Mouse (Mus musculus) forebrain, embryonic 12.5 days (tissue): ENCODE measurements around the gene Rhou. TPM values are rescaled to one million over a fixed set of nuclear protein-coding genes. Genes with fewer than 3 reads are reported as not detected.
"Not testable (repeated sequence)": the region's sequence is repeated elsewhere in the genome, so short reads cannot be mapped to it uniquely, and the experiment has no call there.

Experiments
- ATAC-seq: fragments of 200-750 bp; cut with Nextera tagmentation; 2 replicates; pipeline ENCODE4 v1.8.0; 2017; ENCODE audit warnings: moderate TSS enrichment; ENCODE audit not compliant: low FRiP score
- H3K27ac ChIP-seq: fragments of 300-500 bp; sonication (generic); 2 replicates; pipeline ENCODE4 v1.5.1; 2016; ENCODE audit warnings: mild to moderate bottlenecking
- H3K27me3 ChIP-seq: fragments of 300-500 bp; sonication (generic); 2 replicates; pipeline ENCODE4 v1.6.1; 2016; ENCODE audit warnings: mild to moderate bottlenecking
- H3K36me3 ChIP-seq: fragments of 300-500 bp; sonication (generic); replicated peaks from 2 replicates; pipeline ENCODE4 v1.6.1; 2016; ENCODE audit warnings: mild to moderate bottlenecking
- H3K4me1 ChIP-seq: fragments of 300-500 bp; sonication (generic); 2 replicates; pipeline ENCODE4 v1.6.1; 2016
- H3K4me2 ChIP-seq: fragments of 300-500 bp; sonication (generic); 2 replicates; pipeline ENCODE4 v1.6.1; 2016; ENCODE audit warnings: mild to moderate bottlenecking, moderate library complexity
- H3K4me3 ChIP-seq: fragments of 300-500 bp; sonication (generic); replicated peaks from 2 replicates; pipeline ENCODE4 v1.5.1; 2016; ENCODE audit warnings: mild to moderate bottlenecking
- H3K9ac ChIP-seq: fragments of 300-500 bp; sonication (generic); 2 replicates; pipeline ENCODE4 v1.6.1; 2016; ENCODE audit warnings: mild to moderate bottlenecking
- H3K9me3 ChIP-seq: fragments of 300-500 bp; sonication (generic); 2 replicates; pipeline ENCODE4 v1.6.1; 2016
- WGBS: fragments of 180-500 bp; shearing (Covaris S2); methylation state at CpG from one replicate; pipeline ENCODE4 v1.1.7; 2016; 5-methylcytosine and 5-hydroxymethylcytosine counted together
- polyA plus RNA-seq: library from polyadenylated mRNA; unstranded; fragments of >200 nt; fragmentation: Nextera tagmentation; extraction: Ambion mirVana; gene quantifications from 2 replicates; pipeline ENCODE4 v1.2.1, GENCODE M21; 2016

Rhou gene
- polyA plus RNA-seq, 1 experiment from 2014 or later: 7.6 TPM

- not testable (repeated sequence) for H3K36me3 ChIP-seq, H3K9me3 ChIP-seq, H3K27ac ChIP-seq, H3K4me3 ChIP-seq, ATAC-seq, H3K4me2 ChIP-seq, H3K9ac ChIP-seq
- WGBS: 72% methylated on average over 3 of the region's 3 CpGs
- Histone ChIP-seq H3K4me1 (peaks cover 14% of the 10 kb centered on the region), H3K27me3 (peaks cover 37% of the 10 kb centered on the region)
Measured at GRCm38 (mm10) chr8:123631746-123632145, 22.0 kb upstream of the Rhou start.

GRCm38 (mm10) chr8:123632257-123632656, 21.5 kb upstream of the Rhou start:
- no peak overlapping the region for H3K9ac ChIP-seq
- 90% methylated on average over 4 of the region's 4 CpGs for WGBS
- no peak overlapping the region for H3K27ac ChIP-seq
- no peaks in the 10 kb centered on the region for H3K9me3 ChIP-seq
- H3K4me3 ChIP-seq: no peak overlapping the region
- peaks cover 14% of the 10 kb centered on the region for H3K4me1 ChIP-seq
- peaks cover 32% of the 10 kb centered on the region for H3K27me3 ChIP-seq
- no peak for ATAC-seq
- no peak overlapping the region for H3K4me2 ChIP-seq
- H3K36me3 ChIP-seq: no peaks in the 10 kb centered on the region

GRCm38 (mm10) chr8:123633801-123634200, 19.9 kb upstream of the Rhou start:
- Histone ChIP-seq H3K9ac (no peak overlapping the region), H3K4me1 (peaks cover 10% of the 10 kb centered on the region), H3K4me2 (no peak overlapping the region), H3K36me3 (no peaks in the 10 kb centered on the region), H3K9me3 (no peaks in the 10 kb centered on the region), H3K4me3 (no peak overlapping the region), H3K27me3 (peaks cover 21% of the 10 kb centered on the region), H3K27ac (no peak overlapping the region)
- no peak for ATAC-seq
- WGBS: 78% methylated on average over 7 of the region's 7 CpGs

GRCm38 (mm10) chr8:123634395-123635131, 19.2 kb upstream of the Rhou start:
- no peak overlapping the region for H3K4me2 ChIP-seq
- no peak overlapping the region for H3K27ac ChIP-seq
- no peak overlapping the region for H3K9ac ChIP-seq
- no peak overlapping the region for H3K4me3 ChIP-seq
- WGBS: 53% methylated on average over 3 of the region's 3 CpGs
- H3K9me3 ChIP-seq: no peaks in the 10 kb centered on the region
- H3K36me3 ChIP-seq: no peaks in the 10 kb centered on the region
- peaks cover 15% of the 10 kb centered on the region for H3K27me3 ChIP-seq
- ATAC-seq: no peak
- H3K4me1 ChIP-seq: 0 out of 2 replicates have a peak, but pooled peaks cover 4% of the 10 kb centered on the region

- Histone ChIP-seq H3K27ac (no peak overlapping the region), H3K4me3 (no peak overlapping the region)
Measured at GRCm38 (mm10) chr8:123635671-123636070, 18.1 kb upstream of the Rhou start.

GRCm38 (mm10) chr8:123643330-123644051, 10.2 kb upstream of the Rhou start:
- 11% methylated on average over 25 of the region's 25 CpGs for WGBS
- no peak overlapping the region for H3K27ac ChIP-seq

More at GRCm38 (mm10) chr8:123635671-123636070, 18.1 kb upstream of the Rhou start:
- Histone ChIP-seq H3K9me3 (no peaks in the 10 kb centered on the region), H3K27me3 (peaks cover 14% of the 10 kb centered on the region), H3K4me2 (no peak overlapping the region), H3K36me3 (no peaks in the 10 kb centered on the region), H3K4me1 (no peaks in the 10 kb centered on the region), H3K9ac (no peak overlapping the region)
- WGBS: 80% methylated on average over 11 of the region's 11 CpGs
- no peak for ATAC-seq

GRCm38 (mm10) chr8:123645229-123645628, 8.5 kb upstream of the Rhou start:
- Histone ChIP-seq H3K27me3 (peaks cover 29% of the 10 kb centered on the region), H3K36me3 (no peaks in the 10 kb centered on the region), H3K4me2 (no peak overlapping the region), H3K4me1 (peaks cover 4% of the 10 kb centered on the region), H3K27ac (no peak overlapping the region), H3K9ac (no peak overlapping the region), H3K9me3 (no peaks in the 10 kb centered on the region), H3K4me3 (no peak overlapping the region)
- ATAC-seq: no peak
- 76% methylated on average over 9 of the region's 9 CpGs for WGBS

More at GRCm38 (mm10) chr8:123643330-123644051, 10.2 kb upstream of the Rhou start:
- no peaks in the 10 kb centered on the region for H3K9me3 ChIP-seq
- peak overlapping the region; percentile 36 for H3K4me3 ChIP-seq
- peak overlapping the region; percentile 54 for H3K4me2 ChIP-seq
- H3K36me3 ChIP-seq: no peaks in the 10 kb centered on the region
- peak overlapping the region; percentile 38 for H3K9ac ChIP-seq
- peaks cover 33% of the 10 kb centered on the region for H3K27me3 ChIP-seq
- peaks cover 4% of the 10 kb centered on the region for H3K4me1 ChIP-seq
- no peak for ATAC-seq

- no peak for ATAC-seq
- Histone ChIP-seq H3K4me1 (peaks cover 2% of the 10 kb centered on the region), H3K4me3 (no peak overlapping the region), H3K4me2 (no peak overlapping the region), H3K27ac (no peak overlapping the region), H3K27me3 (peaks cover 10% of the 10 kb centered on the region; the same call in 1 of the 2 replicates), H3K36me3 (no peaks in the 10 kb centered on the region), H3K9ac (no peak overlapping the region), H3K9me3 (no peaks in the 10 kb centered on the region)
- 78% methylated on average over 17 of the region's 17 CpGs for WGBS
Measured at GRCm38 (mm10) chr8:123648245-123649170, 5.2 kb upstream of the Rhou start.

GRCm38 (mm10) chr8:123649483-123649882, 4.2 kb upstream of the Rhou start:
- no peaks in the 10 kb centered on the region; the same call in 1 of the 2 replicates for H3K4me1 ChIP-seq
- 91% methylated on average over 12 of the region's 12 CpGs for WGBS
- no peak for ATAC-seq

GRCm38 (mm10) chr8:123651390-123652098, 2.2 kb upstream of the Rhou start:
- Histone ChIP-seq H3K9ac (no peak overlapping the region), H3K4me3 (no peak overlapping the region), H3K27me3 (peaks cover 6% of the 10 kb centered on the region; the same call in 1 of the 2 replicates), H3K4me2 (no peak overlapping the region), H3K9me3 (no peaks in the 10 kb centered on the region), H3K4me1 (peaks cover 16% of the 10 kb centered on the region), H3K36me3 (peaks cover 6% of the 10 kb centered on the region), H3K27ac (no peak overlapping the region)
- ATAC-seq: no peak
- 87% methylated on average over 5 of the region's 5 CpGs for WGBS

More at GRCm38 (mm10) chr8:123649483-123649882, 4.2 kb upstream of the Rhou start:
- no peaks in the 10 kb centered on the region for H3K36me3 ChIP-seq
- H3K4me2 ChIP-seq: no peak overlapping the region
- no peak overlapping the region for H3K27ac ChIP-seq
- no peak overlapping the region for H3K4me3 ChIP-seq
- peaks cover 10% of the 10 kb centered on the region; the same call in 1 of the 2 replicates for H3K27me3 ChIP-seq
- peak overlapping the region; percentile 5; the same call in 1 of the 2 replicates for H3K9ac ChIP-seq
- H3K9me3 ChIP-seq: no peaks in the 10 kb centered on the region

- H3K4me3 ChIP-seq: no peak overlapping the region
- no peak overlapping the region for H3K4me2 ChIP-seq
- 62% methylated on average over 4 of the region's 4 CpGs for WGBS
Measured at GRCm38 (mm10) chr8:123652641-123653040, 1.1 kb upstream of the Rhou start.

More at GRCm38 (mm10) chr8:123652641-123653040, 1.1 kb upstream of the Rhou start:
- Histone ChIP-seq H3K27me3 (0 out of 2 replicates have a peak, but pooled peaks cover 6% of the 10 kb centered on the region), H3K36me3 (peaks cover 15% of the 10 kb centered on the region), H3K4me1 (peaks cover 16% of the 10 kb centered on the region), H3K9me3 (no peaks in the 10 kb centered on the region), H3K27ac (peak overlapping the region; percentile 90; the same call in 1 of the 2 replicates), H3K9ac (no peak overlapping the region)
- ATAC-seq: no peak
